Mouse (Mus musculus): ENCODE data around the gene Polr2l. TPM values are rescaled to one million over a fixed set of nuclear protein-coding genes. Genes with fewer than 3 reads are reported as not detected.

The Polr2l gene
- polyA plus RNA-seq, 1 experiment, result 39.3 TPM

- H3K27me3 ChIP-seq (ENCODE audit: control insufficient read depth, insufficient read depth, low read length), result peaks cover 2% of the 10 kb centered on the region; the same call in 1 of the 2 replicates
- no peaks in the 10 kb centered on the region for H3K36me3 ChIP-seq (ENCODE audit: control insufficient read depth, insufficient read depth, low read length)
- H3K4me1 ChIP-seq (replicated peaks; ENCODE audit: control insufficient read depth, insufficient read depth, low read length), result peaks cover 25% of the 10 kb centered on the region
- no peak for DNase-seq
- H3K27ac ChIP-seq (ENCODE audit: control insufficient read depth, insufficient read depth, low read length), result no peak overlapping the region
- H3K4me3 ChIP-seq (ENCODE audit: control insufficient read depth, insufficient read depth, low read length), result no peak overlapping the region
- WGBS, result 97% methylated on average over 17 of the region's 17 CpGs
- TF ChIP-seq CTCF (IDR thresholded peaks at IDR 0.05; ENCODE audit: borderline replicate concordance, control insufficient read depth, extremely low read depth, insufficient read depth, low read length, poor library complexity), result no peak
Observed at GRCm38 (mm10) chr7:141459301-141459711, 15.6 kb downstream of the Polr2l start.

GRCm38 (mm10) chr7:141458661-141459060, 16.3 kb downstream of the Polr2l start:
- 96% methylated on average over 11 of the region's 11 CpGs for WGBS
- no peaks in the 10 kb centered on the region for H3K36me3 ChIP-seq (ENCODE audit: control insufficient read depth, insufficient read depth, low read length)
- no peak for TF ChIP-seq POLR2A (IDR thresholded peaks at IDR 0.05; ENCODE audit: control insufficient read depth, extremely low read depth, insufficient read depth, low read length, poor library complexity)
- no peak for TF ChIP-seq CTCF (IDR thresholded peaks at IDR 0.05; ENCODE audit: borderline replicate concordance, control insufficient read depth, extremely low read depth, insufficient read depth, low read length, poor library complexity)
- peaks cover 2% of the 10 kb centered on the region; the same call in 1 of the 2 replicates for H3K27me3 ChIP-seq (ENCODE audit: control insufficient read depth, insufficient read depth, low read length)
- H3K4me1 ChIP-seq (replicated peaks; ENCODE audit: control insufficient read depth, insufficient read depth, low read length), result peaks cover 26% of the 10 kb centered on the region
- DNase-seq, result no peak
- H3K4me3 ChIP-seq (ENCODE audit: control insufficient read depth, insufficient read depth, low read length), result no peak overlapping the region
- H3K27ac ChIP-seq (ENCODE audit: control insufficient read depth, insufficient read depth, low read length), result no peak overlapping the region

DNA sequence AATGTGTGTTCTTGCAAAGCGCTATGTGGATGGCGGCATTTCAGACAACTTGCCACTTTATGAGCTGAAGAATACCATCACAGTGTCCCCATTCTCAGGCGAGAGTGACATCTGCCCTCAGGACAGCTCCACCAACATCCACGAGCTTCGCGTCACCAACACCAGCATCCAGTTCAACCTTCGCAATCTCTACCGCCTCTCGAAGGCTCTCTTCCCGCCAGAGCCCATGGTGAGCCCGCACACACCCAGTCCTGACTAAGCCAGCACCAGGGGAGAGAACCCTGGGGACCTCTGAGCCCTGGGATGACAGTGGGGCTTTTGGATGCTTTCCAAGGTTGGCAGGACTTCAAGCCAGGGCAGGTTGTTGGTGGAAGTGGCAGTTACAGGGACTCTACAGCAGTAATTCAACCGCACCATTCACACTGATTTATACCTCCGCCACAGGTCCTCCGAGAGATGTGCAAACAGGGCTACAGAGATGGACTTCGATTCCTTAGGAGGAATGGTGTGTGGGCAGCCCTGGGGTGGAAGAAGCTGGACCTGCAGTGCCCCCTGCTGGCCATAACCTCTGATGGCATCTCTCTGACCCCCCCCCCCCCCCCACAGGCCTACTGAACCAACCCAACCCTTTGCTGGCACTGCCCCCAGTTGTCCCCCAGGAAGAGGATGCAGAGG, 16.8 kb downstream of the Polr2l start:
- no peak overlapping the region for H3K27ac ChIP-seq (ENCODE audit: control insufficient read depth, insufficient read depth, low read length)
- peak; percentile 50 for DNase-seq
- no peaks in the 10 kb centered on the region for H3K36me3 ChIP-seq (ENCODE audit: control insufficient read depth, insufficient read depth, low read length)
- H3K4me3 ChIP-seq (ENCODE audit: control insufficient read depth, insufficient read depth, low read length), result no peak overlapping the region
- TF ChIP-seq CTCF (IDR thresholded peaks at IDR 0.05; ENCODE audit: borderline replicate concordance, control insufficient read depth, extremely low read depth, insufficient read depth, low read length, poor library complexity), result peak; percentile 75; the same call in 1 of the 2 replicates
- TF ChIP-seq POLR2A (IDR thresholded peaks at IDR 0.05; ENCODE audit: control insufficient read depth, extremely low read depth, insufficient read depth, low read length, poor library complexity), result no peak
- peaks cover 2% of the 10 kb centered on the region; the same call in 1 of the 2 replicates for H3K27me3 ChIP-seq (ENCODE audit: control insufficient read depth, insufficient read depth, low read length)
- H3K4me1 ChIP-seq (replicated peaks; ENCODE audit: control insufficient read depth, insufficient read depth, low read length), result peaks cover 26% of the 10 kb centered on the region
- WGBS, result 92% methylated on average over 15 of the region's 15 CpGs

- TF ChIP-seq POLR2A (IDR thresholded peaks at IDR 0.05; ENCODE audit: control insufficient read depth, extremely low read depth, insufficient read depth, low read length, poor library complexity), result no peak
- Histone ChIP-seq H3K4me3 (ENCODE audit: control insufficient read depth, insufficient read depth, low read length) (no peak overlapping the region), H3K36me3 (ENCODE audit: control insufficient read depth, insufficient read depth, low read length) (no peaks in the 10 kb centered on the region), H3K27me3 (ENCODE audit: control insufficient read depth, insufficient read depth, low read length) (peaks cover 2% of the 10 kb centered on the region; the same call in 1 of the 2 replicates), H3K27ac (ENCODE audit: control insufficient read depth, insufficient read depth, low read length) (no peak overlapping the region), H3K4me1 (replicated peaks; ENCODE audit: control insufficient read depth, insufficient read depth, low read length) (peaks cover 26% of the 10 kb centered on the region)
- WGBS, result 98% methylated on average over 14 of the region's 14 CpGs
- DNase-seq, result no peak
Observed at GRCm38 (mm10) chr7:141457236-141457635, 17.7 kb downstream of the Polr2l start.

GRCm38 (mm10) chr7:141456739-141457138, 18.2 kb downstream of the Polr2l start:
- H3K27me3 ChIP-seq (ENCODE audit: control insufficient read depth, insufficient read depth, low read length), result no peaks in the 10 kb centered on the region; the same call in 1 of the 2 replicates
- no peak overlapping the region for H3K27ac ChIP-seq (ENCODE audit: control insufficient read depth, insufficient read depth, low read length)
- no peak for TF ChIP-seq POLR2A (IDR thresholded peaks at IDR 0.05; ENCODE audit: control insufficient read depth, extremely low read depth, insufficient read depth, low read length, poor library complexity)
- no peak for TF ChIP-seq CTCF (IDR thresholded peaks at IDR 0.05; ENCODE audit: borderline replicate concordance, control insufficient read depth, extremely low read depth, insufficient read depth, low read length, poor library complexity)
- H3K4me3 ChIP-seq (ENCODE audit: control insufficient read depth, insufficient read depth, low read length), result no peak overlapping the region
- H3K4me1 ChIP-seq (replicated peaks; ENCODE audit: control insufficient read depth, insufficient read depth, low read length), result peaks cover 23% of the 10 kb centered on the region
- DNase-seq, result no peak
- H3K36me3 ChIP-seq (ENCODE audit: control insufficient read depth, insufficient read depth, low read length), result no peaks in the 10 kb centered on the region
- WGBS, result 91% methylated on average over 6 of the region's 6 CpGs

GRCm38 (mm10) chr7:141455610-141456314, 19.2 kb downstream of the Polr2l start:
- no peaks in the 10 kb centered on the region for H3K36me3 ChIP-seq (ENCODE audit: control insufficient read depth, insufficient read depth, low read length)
- no peaks in the 10 kb centered on the region; the same call in 1 of the 2 replicates for H3K27me3 ChIP-seq (ENCODE audit: control insufficient read depth, insufficient read depth, low read length)
- DNase-seq, result peak; percentile 54
- TF ChIP-seq POLR2A (IDR thresholded peaks at IDR 0.05; ENCODE audit: control insufficient read depth, extremely low read depth, insufficient read depth, low read length, poor library complexity), result no peak
- no peak for TF ChIP-seq CTCF (IDR thresholded peaks at IDR 0.05; ENCODE audit: borderline replicate concordance, control insufficient read depth, extremely low read depth, insufficient read depth, low read length, poor library complexity)
- 2% methylated on average over 23 of the region's 23 CpGs for WGBS
- peak overlapping the region; percentile 67 for H3K4me3 ChIP-seq (ENCODE audit: control insufficient read depth, insufficient read depth, low read length)
- peaks cover 20% of the 10 kb centered on the region for H3K4me1 ChIP-seq (replicated peaks; ENCODE audit: control insufficient read depth, insufficient read depth, low read length)
- H3K27ac ChIP-seq (ENCODE audit: control insufficient read depth, insufficient read depth, low read length), result peak overlapping the region; percentile 11; the same call in 1 of the 2 replicates

Data from thymus, adult 2 months (tissue).